Mouse (Mus musculus) heart, adult 2 months (tissue): ENCODE measurements at regions not wholly inside any gene's neighbourhood (a gene's known extent, or its start where the extent isn't known, plus 50 kb on each side); places are given as distances from the start of the nearest gene placed in this dataset.

Experiments
- CTCF ChIP-seq: fragments of 200-600 bp; IDR thresholded peaks from 2 replicates; pipeline ENCODE4 v1.8.1; 2022; ENCODE audit warnings: antibody characterized with exemption, mild to moderate bottlenecking, moderate library complexity
- POLR2A ChIP-seq: fragments of 200-500 bp; IDR thresholded peaks from 2 replicates; pipeline ENCODE4 v1.6.1; 2011; ENCODE audit warnings: mild to moderate bottlenecking, low read depth, low read length, control low read depth; ENCODE audit not compliant: insufficient read depth

DNA sequence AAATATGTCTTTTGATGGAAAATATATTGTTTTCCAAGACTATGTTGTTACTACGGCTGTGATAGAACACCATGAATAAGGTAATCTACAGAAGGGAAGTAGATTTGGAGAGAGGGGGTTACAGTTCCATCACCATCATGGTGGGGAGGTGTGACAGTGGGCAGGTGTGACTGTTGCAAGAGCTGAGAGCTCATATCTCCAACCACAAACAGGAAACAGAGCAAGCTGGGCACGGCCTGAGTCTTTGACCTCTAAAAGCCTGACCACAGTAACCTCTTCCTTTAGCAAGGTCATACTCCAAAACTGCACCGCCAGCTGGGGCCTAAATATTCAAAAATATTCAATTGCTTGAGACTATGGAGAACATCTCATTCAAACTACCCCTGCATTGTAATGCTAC, 295.7 kb upstream of the Gm10295 start:
- TF ChIP-seq CTCF, result no peak
- TF ChIP-seq POLR2A, result no peak
